Mouse (Mus musculus): Measurements from ENCODE around the gene Psme1. TPM values are rescaled to one million over a fixed set of nuclear protein-coding genes. Genes with fewer than 3 reads are reported as not detected.

Psme1 gene
- polyA plus RNA-seq, 1 experiment = 188 TPM

- peak within 1 kb of the TSS; percentile 67 for H3K27ac ChIP-seq (ENCODE audit: insufficient read depth, low read length)
- no peaks in the 10 kb centered on the region for H3K36me3 ChIP-seq (ENCODE audit: control insufficient read depth, insufficient read depth, low read length, poor library complexity, severe bottlenecking)
- H3K4me1 ChIP-seq (ENCODE audit: control insufficient read depth, insufficient read depth, low read length) = peaks cover 3% of the 10 kb centered on the region
- TF ChIP-seq EP300 (IDR thresholded peaks at IDR 0.05; ENCODE audit: insufficient read depth, low read depth, low read length) (no peak), POLR2A (IDR thresholded peaks at IDR 0.05; ENCODE audit: insufficient read depth, low read length) (no peak), CTCF (IDR thresholded peaks at IDR 0.05; ENCODE audit: low read depth, low read length) (peak; percentile 33)
- no peaks in the 10 kb centered on the region for H3K9me3 ChIP-seq (replicated peaks; ENCODE audit: control insufficient read depth, insufficient read depth, low read length, poor library complexity, severe bottlenecking)
- peak within 1 kb of the TSS; percentile 52 for H3K9ac ChIP-seq (ENCODE audit: low read depth, poor library complexity, severe bottlenecking)
- H3K4me3 ChIP-seq (ENCODE audit: low read depth, low read length) = peak within 1 kb of the TSS; percentile 28
- no peaks in the 10 kb centered on the region for H3K27me3 ChIP-seq (ENCODE audit: control insufficient read depth, insufficient read depth, low read length, poor library complexity, severe bottlenecking)
These were observed 39.9 kb downstream of the Psme1 start, which contains the start of gene Rec8 for GRCm38 (mm10) chr14:55617822-55618221. Gene Rec8 (plus strand): TSS chr14:55618037.

GRCm38 (mm10) chr14:55618486-55619195 is 40.7 kb downstream of the Psme1 start:
- peaks cover 5% of the 10 kb centered on the region for H3K4me1 ChIP-seq (ENCODE audit: control insufficient read depth, insufficient read depth, low read length)
- no peaks in the 10 kb centered on the region for H3K36me3 ChIP-seq (ENCODE audit: control insufficient read depth, insufficient read depth, low read length, poor library complexity, severe bottlenecking)
- H3K27ac ChIP-seq (ENCODE audit: insufficient read depth, low read length) = no peak overlapping the region
- TF ChIP-seq EP300 (IDR thresholded peaks at IDR 0.05; ENCODE audit: insufficient read depth, low read depth, low read length) (no peak), CTCF (IDR thresholded peaks at IDR 0.05; ENCODE audit: low read depth, low read length) (no peak), POLR2A (IDR thresholded peaks at IDR 0.05; ENCODE audit: insufficient read depth, low read length) (no peak)
- peak overlapping the region; percentile 28 for H3K4me3 ChIP-seq (ENCODE audit: low read depth, low read length)
- peak overlapping the region; percentile 52 for H3K9ac ChIP-seq (ENCODE audit: low read depth, poor library complexity, severe bottlenecking)
- no peaks in the 10 kb centered on the region for H3K9me3 ChIP-seq (replicated peaks; ENCODE audit: control insufficient read depth, insufficient read depth, low read length, poor library complexity, severe bottlenecking)
- no peaks in the 10 kb centered on the region for H3K27me3 ChIP-seq (ENCODE audit: control insufficient read depth, insufficient read depth, low read length, poor library complexity, severe bottlenecking)

GRCm38 (mm10) chr14:55628077-55628827 is 50.3 kb downstream of the Psme1 start:
- no peak overlapping the region for H3K27ac ChIP-seq (ENCODE audit: insufficient read depth, low read length)
- no peaks in the 10 kb centered on the region for H3K4me1 ChIP-seq (ENCODE audit: control insufficient read depth, insufficient read depth, low read length)
- no peaks in the 10 kb centered on the region for H3K9me3 ChIP-seq (replicated peaks; ENCODE audit: control insufficient read depth, insufficient read depth, low read length, poor library complexity, severe bottlenecking)
- H3K9ac ChIP-seq (ENCODE audit: low read depth, poor library complexity, severe bottlenecking) = no peak overlapping the region
- no peak overlapping the region for H3K4me3 ChIP-seq (ENCODE audit: low read depth, low read length)
- no peaks in the 10 kb centered on the region for H3K27me3 ChIP-seq (ENCODE audit: control insufficient read depth, insufficient read depth, low read length, poor library complexity, severe bottlenecking)
- peaks cover 34% of the 10 kb centered on the region for H3K36me3 ChIP-seq (ENCODE audit: control insufficient read depth, insufficient read depth, low read length, poor library complexity, severe bottlenecking)
- TF ChIP-seq POLR2A (IDR thresholded peaks at IDR 0.05; ENCODE audit: insufficient read depth, low read length) (no peak), CTCF (IDR thresholded peaks at IDR 0.05; ENCODE audit: low read depth, low read length) (no peak), EP300 (IDR thresholded peaks at IDR 0.05; ENCODE audit: insufficient read depth, low read depth, low read length) (no peak)

DNA sequence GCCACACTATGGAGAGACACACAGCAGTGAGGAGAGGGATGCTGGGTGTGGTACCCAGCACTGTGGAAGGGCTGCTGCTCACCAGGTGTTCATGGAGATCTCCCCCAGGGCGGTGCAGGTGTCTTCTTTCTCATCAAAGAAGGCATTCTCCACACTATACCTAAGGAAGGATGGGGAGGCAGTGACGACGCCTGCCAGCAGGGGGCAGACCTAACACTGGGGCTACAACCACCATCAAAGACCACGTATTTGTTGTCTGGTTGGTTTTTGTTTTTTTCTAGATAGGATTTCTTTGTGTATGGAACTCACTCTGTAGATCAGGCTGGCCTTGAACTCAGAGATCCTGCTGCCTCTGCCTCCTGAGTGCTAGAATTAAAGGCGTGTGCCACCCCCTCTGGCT is 51.4 kb downstream of the Psme1 start:
- Histone ChIP-seq H3K27ac (ENCODE audit: insufficient read depth, low read length) (no peak overlapping the region), H3K9ac (ENCODE audit: low read depth, poor library complexity, severe bottlenecking) (no peak overlapping the region), H3K4me3 (ENCODE audit: low read depth, low read length) (no peak overlapping the region), H3K36me3 (ENCODE audit: control insufficient read depth, insufficient read depth, low read length, poor library complexity, severe bottlenecking) (peaks cover 39% of the 10 kb centered on the region), H3K4me1 (ENCODE audit: control insufficient read depth, insufficient read depth, low read length) (peaks cover 4% of the 10 kb centered on the region), H3K27me3 (ENCODE audit: control insufficient read depth, insufficient read depth, low read length, poor library complexity, severe bottlenecking) (no peaks in the 10 kb centered on the region), H3K9me3 (replicated peaks; ENCODE audit: control insufficient read depth, insufficient read depth, low read length, poor library complexity, severe bottlenecking) (no peaks in the 10 kb centered on the region)
- TF ChIP-seq POLR2A (IDR thresholded peaks at IDR 0.05; ENCODE audit: insufficient read depth, low read length) (no peak), CTCF (IDR thresholded peaks at IDR 0.05; ENCODE audit: low read depth, low read length) (peak; percentile 88)

Other genes starting within 250 kb of the Psme1 start
- gene Dhrs4, start 99.4 kb upstream of the Psme1 start, polyA plus RNA-seq (2011; ENCODE audit: insufficient read depth, insufficient read length, low read depth, missing spikeins) = 24.8 and 29.6 TPM in 2 replicates
- 7.5 and 9.9 TPM in 2 replicates for gene Carmil3, start 87.5 kb upstream of the Psme1 start, polyA plus RNA-seq (2011; ENCODE audit: insufficient read depth, insufficient read length, low read depth, missing spikeins)
- not detected in 2 replicates for gene Cpne6, start 67.7 kb upstream of the Psme1 start, polyA plus RNA-seq (2011; ENCODE audit: insufficient read depth, insufficient read length, low read depth, missing spikeins)
- not detected in 2 replicates for gene Nrl, start 53.1 kb upstream of the Psme1 start, polyA plus RNA-seq (2011; ENCODE audit: insufficient read depth, insufficient read length, low read depth, missing spikeins)
- gene Pck2, start 37.9 kb upstream of the Psme1 start, polyA plus RNA-seq (2011; ENCODE audit: insufficient read depth, insufficient read length, low read depth, missing spikeins) = 18.0 and 21.2 TPM in 2 replicates
- gene Dcaf11, start 18.1 kb upstream of the Psme1 start, polyA plus RNA-seq (2011; ENCODE audit: insufficient read depth, insufficient read length, low read depth, missing spikeins) = 25.6 and 34.7 TPM in 2 replicates
- not detected in 2 replicates for gene A730061H03Rik, start 17.7 kb upstream of the Psme1 start, polyA plus RNA-seq (2011; ENCODE audit: insufficient read depth, insufficient read length, low read depth, missing spikeins)
- gene Fitm1, start 2.5 kb upstream of the Psme1 start, polyA plus RNA-seq (2011; ENCODE audit: insufficient read depth, insufficient read length, low read depth, missing spikeins) = 1.5 TPM in 1 of 2 replicates, not detected in the other
- 5.3 and 6.1 TPM in 2 replicates for gene Emc9, start 7.2 kb downstream of the Psme1 start, polyA plus RNA-seq (2011; ENCODE audit: insufficient read depth, insufficient read length, low read depth, missing spikeins)
- 195 and 200 TPM in 2 replicates for gene Psme2, start 13.0 kb downstream of the Psme1 start, polyA plus RNA-seq (2011; ENCODE audit: insufficient read depth, insufficient read length, low read depth, missing spikeins)
- gene Rnf31, start 13.6 kb downstream of the Psme1 start, polyA plus RNA-seq (2011; ENCODE audit: insufficient read depth, insufficient read length, low read depth, missing spikeins) = 31.6 and 39.1 TPM in 2 replicates
- 9.6 and 10.9 TPM in 2 replicates for gene Irf9, start 25.4 kb downstream of the Psme1 start, polyA plus RNA-seq (2011; ENCODE audit: insufficient read depth, insufficient read length, low read depth, missing spikeins)
- gene Rec8, start 39.9 kb downstream of the Psme1 start, polyA plus RNA-seq (2011; ENCODE audit: insufficient read depth, insufficient read length, low read depth, missing spikeins) = 16.4 and 20.6 TPM in 2 replicates
- 69.4 and 88.5 TPM in 2 replicates for gene Ipo4, start 57.8 kb downstream of the Psme1 start, polyA plus RNA-seq (2011; ENCODE audit: insufficient read depth, insufficient read length, low read depth, missing spikeins)
- gene Gm49378, start 59.8 kb downstream of the Psme1 start, polyA plus RNA-seq (2011; ENCODE audit: insufficient read depth, insufficient read length, low read depth, missing spikeins) = 9.8 and 14.1 TPM in 2 replicates
- 22.7 and 25.1 TPM in 2 replicates for gene Tm9sf1, start 65.7 kb downstream of the Psme1 start, polyA plus RNA-seq (2011; ENCODE audit: insufficient read depth, insufficient read length, low read depth, missing spikeins)
- gene Tssk4, start 72.1 kb downstream of the Psme1 start, polyA plus RNA-seq (2011; ENCODE audit: insufficient read depth, insufficient read length, low read depth, missing spikeins) = not detected in 2 replicates
- 33.2 and 36.0 TPM in 2 replicates for gene Mdp1, start 82.4 kb downstream of the Psme1 start, polyA plus RNA-seq (2011; ENCODE audit: insufficient read depth, insufficient read length, low read depth, missing spikeins)
- gene Gmpr2, start 93.8 kb downstream of the Psme1 start, polyA plus RNA-seq (2011; ENCODE audit: insufficient read depth, insufficient read length, low read depth, missing spikeins) = 22.2 and 26.7 TPM in 2 replicates
- 229 and 241 TPM in 2 replicates for gene Nedd8, start 94.0 kb downstream of the Psme1 start, polyA plus RNA-seq (2011; ENCODE audit: insufficient read depth, insufficient read length, low read depth, missing spikeins)
- gene Tinf2, start 103.7 kb downstream of the Psme1 start, polyA plus RNA-seq (2011; ENCODE audit: insufficient read depth, insufficient read length, low read depth, missing spikeins) = 50.9 and 63.6 TPM in 2 replicates
- 24.3 and 26.9 TPM in 2 replicates for gene Tgm1, start 135.8 kb downstream of the Psme1 start, polyA plus RNA-seq (2011; ENCODE audit: insufficient read depth, insufficient read length, low read depth, missing spikeins)
- 39.6 and 42.5 TPM in 2 replicates for gene Rabggta, start 144.1 kb downstream of the Psme1 start, polyA plus RNA-seq (2011; ENCODE audit: insufficient read depth, insufficient read length, low read depth, missing spikeins)
- gene Dhrs1, start 167.6 kb downstream of the Psme1 start, polyA plus RNA-seq (2011; ENCODE audit: insufficient read depth, insufficient read length, low read depth, missing spikeins) = 34.7 and 38.9 TPM in 2 replicates
- gene Nop9, start 167.6 kb downstream of the Psme1 start, polyA plus RNA-seq (2011; ENCODE audit: insufficient read depth, insufficient read length, low read depth, missing spikeins) = 56.2 and 59.8 TPM in 2 replicates
- not detected in 2 replicates for gene Cideb, start 180.3 kb downstream of the Psme1 start, polyA plus RNA-seq (2011; ENCODE audit: insufficient read depth, insufficient read length, low read depth, missing spikeins)
- gene Ltb4r2, start 183.3 kb downstream of the Psme1 start, polyA plus RNA-seq (2011; ENCODE audit: insufficient read depth, insufficient read length, low read depth, missing spikeins) = 5.3 and 6.8 TPM in 2 replicates
- 2.6 and 3.0 TPM in 2 replicates for gene Ltb4r1, start 187.8 kb downstream of the Psme1 start, polyA plus RNA-seq (2011; ENCODE audit: insufficient read depth, insufficient read length, low read depth, missing spikeins)
- gene Adcy4, start 206.0 kb downstream of the Psme1 start, polyA plus RNA-seq (2011; ENCODE audit: insufficient read depth, insufficient read length, low read depth, missing spikeins) = 0.30 and 1.2 TPM in 2 replicates
- 11.0 and 16.4 TPM in 2 replicates for gene Ripk3, start 210.7 kb downstream of the Psme1 start, polyA plus RNA-seq (2011; ENCODE audit: insufficient read depth, insufficient read length, low read depth, missing spikeins)
- 57.0 and 57.7 TPM in 2 replicates for gene Nfatc4, start 245.0 kb downstream of the Psme1 start, polyA plus RNA-seq (2011; ENCODE audit: insufficient read depth, insufficient read length, low read depth, missing spikeins)